Mouse (Mus musculus) ES-Bruce4 (cell line): ENCODE measurements at regions not wholly inside any gene's neighbourhood (a gene's known extent, or its start where the extent isn't known, plus 50 kb on each side); places are given as distances from the start of the nearest gene placed in this dataset.

Source experiments
- EP300 ChIP-seq: IDR thresholded peaks from 2 replicates; pipeline ENCODE4 v1.6.1; 2011; ENCODE audit warnings: low read depth, low read length; ENCODE audit not compliant: insufficient read depth
- POLR2A ChIP-seq: IDR thresholded peaks from one replicate; pipeline ENCODE4 v1.8.1; 2011; ENCODE audit warnings: low read length; ENCODE audit not compliant: insufficient read depth

DNA sequence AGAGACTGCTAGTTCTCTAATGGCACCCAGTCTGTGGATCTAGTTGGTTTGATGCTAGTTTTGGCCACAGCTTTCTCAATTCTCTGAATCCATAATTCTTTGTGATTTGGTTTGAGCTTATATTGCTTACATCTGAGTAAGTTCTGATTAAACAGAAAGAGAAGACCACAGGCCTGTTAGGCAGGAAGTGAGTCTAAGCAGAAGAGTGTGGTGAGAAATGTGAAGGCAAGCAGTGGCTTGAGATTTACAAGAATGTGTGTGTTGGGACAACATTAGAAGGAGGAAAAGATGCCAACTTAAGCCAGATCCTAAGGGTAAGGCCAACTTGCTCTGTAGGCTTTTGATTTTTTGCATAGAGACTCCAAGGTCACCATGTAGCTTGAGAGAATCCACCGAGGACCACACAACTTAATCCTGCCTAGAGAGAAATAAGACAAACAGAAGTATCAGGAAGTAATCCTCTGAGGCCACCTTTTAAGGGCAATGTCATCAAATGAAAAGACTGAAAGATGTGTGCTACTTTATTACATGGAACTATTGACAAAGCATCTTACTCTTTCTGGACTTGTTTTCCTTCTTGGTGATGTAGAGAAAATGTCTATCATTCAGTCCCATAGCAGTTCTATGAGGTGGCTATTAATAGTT lies 220.7 kb downstream of the Gm5426 start:
- TF ChIP-seq POLR2A (no peak), EP300 (no peak)
